Comparison of ENCODE assay signal across 8 mouse cellular contexts in the genomic region with DNA sequence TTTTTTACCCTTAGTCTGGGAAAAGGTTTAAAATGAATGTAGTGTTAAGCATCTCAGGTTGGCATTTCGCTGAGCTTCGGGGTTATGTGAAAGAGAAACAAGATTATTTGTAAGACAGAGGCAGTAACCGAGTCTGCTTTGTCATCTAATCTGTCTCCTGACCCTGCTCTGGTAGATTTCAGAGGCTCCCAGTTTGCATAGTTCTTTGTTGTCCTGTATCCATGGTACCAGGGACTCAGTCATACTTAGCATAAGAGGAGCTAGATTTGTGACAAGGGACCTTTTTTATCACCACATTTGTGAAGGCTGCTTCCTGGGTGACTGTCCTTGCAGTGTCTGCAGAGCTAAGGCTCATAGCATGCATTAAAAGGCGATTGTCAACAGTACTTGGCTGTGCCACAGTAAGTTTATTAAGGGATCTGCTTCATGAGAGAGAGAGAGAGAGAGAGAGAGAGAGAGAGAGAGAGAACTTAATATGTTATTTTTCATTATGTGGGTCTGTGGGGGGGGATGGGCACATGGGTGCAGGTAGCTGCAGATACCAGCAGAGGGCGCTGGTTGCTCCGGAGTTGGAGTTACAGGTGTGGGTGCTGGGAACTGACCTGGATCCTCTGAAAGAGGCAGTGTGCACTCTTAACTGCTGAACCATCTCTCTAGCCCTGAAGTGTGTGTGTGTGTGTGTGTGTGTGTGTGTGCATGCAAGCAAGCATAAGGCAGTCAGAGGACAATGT. TPM values are rescaled to one million over a fixed set of nuclear protein-coding genes. Genes with fewer than 3 reads are reported as not detected.
DNase-seq lines count a peak whose midpoint lies in the region; ATAC-seq and TF ChIP-seq lines count a peak whose summit lies in the region.

No protein-coding gene starts in this region.

- peak; percentile 16; the same call in 1 of the 2 replicates for TF ChIP-seq CTCF in gastrocnemius, adult 2 months (IDR thresholded peaks at IDR 0.05)
- peak; percentile 50 for TF ChIP-seq CTCF in liver, postnatal 0 days (IDR thresholded peaks at IDR 0.05; ENCODE audit: low read depth)

- H3K4me2 ChIP-seq in liver, postnatal 0 days (ENCODE audit: low read depth, low read length): no peak overlapping the region

- no peaks in the 10 kb centered on the region for H3K4me1 ChIP-seq in liver, postnatal 0 days (ENCODE audit: insufficient read depth)

- no peak overlapping the region for H3K9ac ChIP-seq in liver, postnatal 0 days (replicated peaks)

- intact Hi-C loops in gastrocnemius, adult 2 months (cut with DNase I): loop anchor here (2.0 kb wide), 1 partner anchor 42 kb away; no protein-coding TSS in a partner anchor
- intact Hi-C loops in gastrocnemius, postnatal 36 days (cut with DNase I): loop anchor here (5.0 kb wide), 1 partner anchor 73 kb away; no protein-coding TSS in a partner anchor
- intact Hi-C loops in left cerebral cortex, postnatal 36 days (cut with DNase I): loop anchor here (10.0 kb wide), 1 partner anchor 340 kb away; a partner anchor contains a TSS

- no peak overlapping the region for H3K27ac ChIP-seq in gastrocnemius, adult 2 months
- H3K27ac ChIP-seq in liver, postnatal 0 days (ENCODE audit: low read depth): no peak overlapping the region

- no peak for ATAC-seq in liver, postnatal 0 days

- H3K27me3 ChIP-seq in liver, postnatal 0 days (ENCODE audit: insufficient read depth, low read length): 0 out of 2 replicates have a peak, but pooled peaks cover 2% of the 10 kb centered on the region

- DNase-seq in gastrocnemius, adult 2 months: no peak
- no peak for DNase-seq in gastrocnemius, postnatal 36 days
- peak; percentile 64 for DNase-seq in 3T3-L1 (ENCODE audit: low read depth, low spot score)
- peak; percentile 64 for DNase-seq in brain, adult 2 months (ENCODE audit: low read depth, low spot score)
- DNase-seq in liver, postnatal 0 days: no peak
- DNase-seq in thymus, postnatal 14 days: peak; percentile 30
- DNase-seq in left cerebral cortex, postnatal 36 days (ENCODE audit: low spot score in 2 of 2): no peak
- DNase-seq in cerebellum, adult 11-12 months: no peak

- H3K36me3 ChIP-seq in liver, postnatal 0 days (replicated peaks; ENCODE audit: insufficient read depth, low read length): no peaks in the 10 kb centered on the region

- H3K4me3 ChIP-seq in gastrocnemius, adult 2 months: peak overlapping the region; percentile 50
- no peak overlapping the region for H3K4me3 ChIP-seq in liver, postnatal 0 days (ENCODE audit: low read depth, low read length)

- 44% methylated on average over 6 of the region's 6 CpGs for WGBS in liver, postnatal 0 days (ENCODE audit: insufficient replicate concordance)

- TF ChIP-seq EP300 in liver, postnatal 0 days (IDR thresholded peaks at IDR 0.05; ENCODE audit: low read depth): no peak

- no peaks in the 10 kb centered on the region for H3K9me3 ChIP-seq in liver, postnatal 0 days (ENCODE audit: low read length)

RNA-seq across cellular contexts. Expression of a gene that starts 3.3 kb away (rescaled TPM):
- under 1 TPM in 1 of 2 experiments, not detected in 1; 0.08 TPM for total RNA-seq in gastrocnemius, adult 2 months (2021)
- total RNA-seq in gastrocnemius, postnatal 36 days (2021): under 1 TPM in 1 of 2 experiments, not detected in 1; 0.30 TPM
- polyA plus RNA-seq in liver, postnatal 0 days (2015; fragmentation: Nextera tagmentation; extraction: Ambion mirVana): not detected in 2 replicates
- total RNA-seq in left cerebral cortex, postnatal 36 days (2021): 1 to 10 TPM in 1 of 2 experiments, under 1 TPM in 1; 0.91 to 1.7 TPM

Comparison
In these comparisons a context has a peak if more than half of its experiments do, and no peak if none do; other contexts are left out.
1. DNase-seq: peak in 3T3-L1 (single experiment), brain, adult 2 months (single experiment) and thymus, postnatal 14 days (single experiment); none in gastrocnemius, adult 2 months (single experiment), gastrocnemius, postnatal 36 days (0 of 2), liver, postnatal 0 days (single experiment), left cerebral cortex, postnatal 36 days (0 of 2) and cerebellum, adult 11-12 months (single experiment).